Mouse (Mus musculus): ENCODE data around the gene Gpr158. TPM values are rescaled to one million over a fixed set of nuclear protein-coding genes. Genes with fewer than 3 reads are reported as not detected.

Gene Gpr158
- total RNA-seq (2023): not detected

DNA sequence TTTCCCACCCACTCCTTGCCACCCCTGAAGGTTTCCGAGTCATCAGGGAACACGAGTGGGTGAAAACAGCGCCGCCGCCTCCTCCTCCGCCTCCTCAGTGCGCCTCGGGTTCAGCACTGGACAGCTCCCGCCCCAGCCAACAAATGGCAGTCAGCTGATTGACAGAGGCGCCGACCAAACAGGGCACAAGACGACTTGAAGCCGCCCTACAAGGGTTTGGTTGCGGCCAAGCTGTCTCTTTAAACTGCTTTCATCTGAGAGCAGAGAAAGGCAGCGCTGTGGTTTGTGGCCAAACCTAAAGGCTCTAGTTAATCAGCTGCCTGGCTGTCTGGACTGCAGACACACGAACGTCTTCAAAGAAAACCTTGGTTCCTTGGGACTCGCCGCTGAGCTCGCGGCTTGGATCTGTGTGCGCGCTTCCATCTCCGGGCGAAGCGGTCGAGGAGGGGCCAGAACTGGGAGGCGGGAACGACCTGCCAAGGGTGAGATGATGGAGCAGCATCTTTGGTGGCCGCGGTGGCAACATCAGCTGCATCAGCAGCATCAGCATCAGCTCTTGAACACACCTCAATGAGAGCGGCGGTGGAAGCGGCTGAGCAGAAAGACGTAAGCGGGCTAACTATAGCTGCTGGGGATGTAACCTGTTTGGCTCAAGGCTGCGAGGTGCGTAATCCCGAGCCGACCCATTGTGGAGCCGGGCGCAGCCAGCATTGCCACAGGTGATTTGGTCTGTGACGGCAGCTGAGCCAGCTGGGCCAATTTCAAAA is at the start of gene Gpr158:
Gene Gpr158, plus strand, starts transcription at position 198 of the 767 bp plus-strand sequence.

Other genes starting within 250 kb of the Gpr158 start
- 1 to 10 TPM in 1 of 2 experiments, not detected in 1; 1.0 TPM for gene Enkur, start 162.2 kb upstream of the Gpr158 start, total RNA-seq (2023)
- 1 to 10 TPM; 2.9 to 5.1 TPM for gene Thnsl1, start 161.8 kb upstream of the Gpr158 start, total RNA-seq (2023)

All from B cell, adult 67 days (primary cell).